Mouse (Mus musculus): Measurements from ENCODE around the gene Ankrd10. TPM values are rescaled to one million over a fixed set of nuclear protein-coding genes. Genes with fewer than 3 reads are reported as not detected.

Gene Ankrd10
- polyA plus RNA-seq, 1 experiment, result not detected

DNA sequence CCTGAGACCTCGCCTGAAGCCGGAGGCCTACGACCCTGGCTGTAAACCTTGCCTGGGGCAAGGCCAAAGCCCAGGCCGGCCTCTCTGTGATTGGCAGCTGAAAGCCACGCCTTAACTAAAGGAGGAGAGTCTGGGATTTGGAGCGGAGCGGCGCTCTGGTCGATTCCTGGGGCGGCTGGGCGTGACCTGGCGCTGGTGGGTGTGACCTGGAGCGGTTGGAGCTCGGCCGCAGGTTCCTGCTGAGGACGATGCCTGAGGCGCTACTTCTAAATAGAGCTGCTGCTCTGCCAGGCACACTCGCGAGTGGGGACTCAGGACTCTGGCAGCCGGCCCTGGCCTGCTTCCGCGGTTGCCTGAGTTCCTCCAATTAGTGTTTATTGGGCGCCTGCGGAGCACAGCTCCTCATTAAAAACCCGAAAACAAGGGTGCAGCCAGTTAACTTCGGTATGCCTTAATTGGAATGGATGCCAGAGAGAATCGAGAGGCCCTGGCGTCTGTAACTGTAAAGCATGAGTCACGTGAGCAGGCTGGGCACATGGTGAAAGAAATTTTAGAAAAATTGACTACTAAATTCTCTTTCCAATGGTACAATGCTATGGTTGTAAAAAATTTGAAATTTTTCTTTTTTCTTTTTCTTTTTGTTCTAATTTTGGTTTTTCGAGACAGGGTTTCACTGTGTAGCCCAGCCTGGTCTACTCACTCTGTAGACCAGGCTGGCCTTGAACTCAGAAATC, 934 bp upstream of the Ankrd10 start:
- Histone ChIP-seq H3K4me3 (ENCODE audit: insufficient read depth, low read depth, low read length) (peak overlapping the region; percentile 98), H3K4me1 (ENCODE audit: control insufficient read depth, insufficient read depth, low read length) (peaks cover 14% of the 10 kb centered on the region), H3K27ac (ENCODE audit: insufficient read depth, low read depth, low read length) (peak overlapping the region; percentile 71)
- 2% methylated on average over 30 of the region's 30 CpGs for WGBS
- TF ChIP-seq POLR2A (IDR thresholded peaks at IDR 0.05; ENCODE audit: insufficient read depth, low read depth, low read length) (no peak), CTCF (IDR thresholded peaks at IDR 0.05; ENCODE audit: insufficient read depth, low read depth, low read length) (no peak)

DNA sequence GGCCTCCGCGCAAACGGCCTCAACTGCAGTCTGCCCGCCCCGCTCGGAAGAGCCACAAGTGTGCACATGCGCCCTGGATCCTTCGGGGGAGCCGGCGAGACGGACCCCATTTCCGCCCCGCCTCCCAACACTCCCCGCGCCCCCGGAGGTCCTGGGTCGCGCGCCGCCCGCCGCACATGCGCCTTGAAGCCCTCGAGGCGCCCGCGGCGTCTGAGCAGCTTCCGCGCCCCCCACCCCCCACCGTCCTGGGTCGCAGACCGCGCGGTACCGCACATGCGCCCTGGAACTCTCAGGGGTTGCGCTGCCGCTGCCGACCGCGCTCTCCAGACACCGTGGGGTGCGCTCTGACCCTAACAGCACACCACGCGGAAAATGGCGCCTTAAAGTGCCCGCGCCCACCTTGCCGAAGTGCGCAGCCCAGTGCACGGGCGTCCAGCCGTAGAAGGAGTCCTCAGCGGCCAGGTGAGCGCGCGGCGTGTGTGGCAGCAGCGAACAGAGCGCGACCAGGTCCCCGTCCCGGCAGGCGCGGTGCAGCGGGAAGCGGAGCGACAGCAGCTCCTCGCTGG, 462 bp downstream of the Ankrd10 start:
- H3K27ac ChIP-seq (ENCODE audit: insufficient read depth, low read depth, low read length), result peak overlapping the region; percentile 98
- TF ChIP-seq POLR2A (IDR thresholded peaks at IDR 0.05; ENCODE audit: insufficient read depth, low read depth, low read length) (no peak; the same call in 1 of the 2 replicates), CTCF (IDR thresholded peaks at IDR 0.05; ENCODE audit: insufficient read depth, low read depth, low read length) (no peak)
- H3K4me1 ChIP-seq (ENCODE audit: control insufficient read depth, insufficient read depth, low read length), result peaks cover 14% of the 10 kb centered on the region
- peak overlapping the region; percentile 98 for H3K4me3 ChIP-seq (ENCODE audit: insufficient read depth, low read depth, low read length)
- under 1% methylated on average over 61 of the region's 70 CpGs for WGBS

DNA sequence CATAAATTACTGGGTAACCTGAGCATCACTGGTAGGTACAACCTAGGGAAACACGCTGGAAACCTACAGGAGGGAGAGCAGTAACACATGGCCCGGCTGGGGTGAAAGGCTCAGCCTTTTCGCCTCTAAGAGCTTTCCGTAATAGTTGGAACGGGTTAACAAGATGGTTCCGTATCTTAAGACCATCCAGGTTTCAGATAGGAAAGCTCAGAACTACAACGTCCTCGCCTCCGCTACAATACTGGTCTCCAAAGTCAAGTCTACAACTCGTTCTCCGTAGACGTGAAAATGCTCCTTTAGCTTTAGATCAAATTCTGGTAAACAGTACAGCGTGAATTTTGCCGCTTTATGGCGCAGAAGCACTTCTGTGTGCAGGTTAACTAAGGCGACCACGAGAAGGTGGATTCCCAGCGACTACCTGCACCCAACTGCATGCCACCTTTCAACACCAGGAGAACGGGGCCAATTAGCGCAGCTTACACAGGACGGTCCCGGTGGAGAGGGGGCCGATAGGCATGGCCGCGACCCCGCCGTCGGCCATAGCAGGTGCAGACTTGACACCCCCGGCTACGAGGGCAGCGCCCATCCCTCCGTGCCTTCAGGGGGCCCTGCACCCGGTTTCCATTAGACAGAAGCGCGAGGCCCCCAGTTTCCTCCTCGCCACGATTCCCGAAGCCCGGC, 1.1 kb downstream of the Ankrd10 start:
- Histone ChIP-seq H3K4me1 (ENCODE audit: control insufficient read depth, insufficient read depth, low read length) (peaks cover 14% of the 10 kb centered on the region), H3K27ac (ENCODE audit: insufficient read depth, low read depth, low read length) (no peak overlapping the region), H3K4me3 (ENCODE audit: insufficient read depth, low read depth, low read length) (peak overlapping the region; percentile 98)
- WGBS, result under 1% methylated on average over 39 of the region's 39 CpGs
- TF ChIP-seq CTCF (IDR thresholded peaks at IDR 0.05; ENCODE audit: insufficient read depth, low read depth, low read length) (no peak), POLR2A (IDR thresholded peaks at IDR 0.05; ENCODE audit: insufficient read depth, low read depth, low read length) (no peak)

DNA sequence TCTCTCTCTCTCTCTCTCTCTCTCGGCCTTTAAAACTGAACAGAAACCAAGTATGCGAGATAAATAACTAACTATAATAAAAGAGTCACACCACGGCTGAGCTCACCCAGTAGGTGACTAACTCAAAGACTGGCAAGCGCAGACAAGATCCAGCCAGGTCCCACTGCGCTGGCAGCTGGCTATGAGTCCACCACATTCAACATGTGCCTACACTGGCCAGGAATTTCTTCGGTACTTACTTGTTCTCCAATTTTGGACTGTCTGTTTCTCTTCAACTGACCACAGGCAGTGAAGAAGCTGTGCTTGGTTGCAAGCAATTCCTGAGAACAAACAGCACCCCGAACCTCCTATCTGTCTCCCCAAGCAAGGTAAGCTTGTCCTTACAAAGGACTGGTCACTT, 2.1 kb downstream of the Ankrd10 start:
- no peak overlapping the region for H3K4me3 ChIP-seq (ENCODE audit: insufficient read depth, low read depth, low read length)
- TF ChIP-seq CTCF (IDR thresholded peaks at IDR 0.05; ENCODE audit: insufficient read depth, low read depth, low read length) (no peak), POLR2A (IDR thresholded peaks at IDR 0.05; ENCODE audit: insufficient read depth, low read depth, low read length) (no peak)
- peaks cover 14% of the 10 kb centered on the region for H3K4me1 ChIP-seq (ENCODE audit: control insufficient read depth, insufficient read depth, low read length)
- H3K27ac ChIP-seq (ENCODE audit: insufficient read depth, low read depth, low read length), result no peak overlapping the region
- WGBS, result 30% methylated on average over 7 of the region's 7 CpGs

DNA sequence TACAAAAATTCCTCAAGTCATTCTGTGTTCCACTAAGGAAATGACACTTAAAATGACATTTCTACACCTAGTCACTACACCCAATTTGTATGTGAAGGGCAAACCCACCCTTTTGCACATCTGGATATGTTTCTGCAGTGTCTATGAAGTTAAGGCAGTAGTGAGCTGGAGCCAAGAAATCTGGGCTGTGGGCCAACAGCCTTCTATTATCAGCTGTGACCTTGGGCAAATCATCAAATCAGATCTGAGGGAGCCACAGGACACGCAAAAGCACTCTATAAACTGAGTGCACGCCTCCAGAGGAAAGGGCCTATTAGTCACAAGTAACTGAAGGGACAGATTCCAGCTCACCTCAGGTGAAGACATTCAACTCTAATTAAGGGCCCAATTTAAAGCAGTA, 3.2 kb downstream of the Ankrd10 start:
- Histone ChIP-seq H3K4me1 (ENCODE audit: control insufficient read depth, insufficient read depth, low read length) (peaks cover 14% of the 10 kb centered on the region), H3K4me3 (ENCODE audit: insufficient read depth, low read depth, low read length) (no peak overlapping the region), H3K27ac (ENCODE audit: insufficient read depth, low read depth, low read length) (no peak overlapping the region)
- 17% methylated on average over 2 of the region's 2 CpGs for WGBS
- no peak for TF ChIP-seq CTCF (IDR thresholded peaks at IDR 0.05; ENCODE audit: insufficient read depth, low read depth, low read length)
- no peak for TF ChIP-seq POLR2A (IDR thresholded peaks at IDR 0.05; ENCODE audit: insufficient read depth, low read depth, low read length)

DNA sequence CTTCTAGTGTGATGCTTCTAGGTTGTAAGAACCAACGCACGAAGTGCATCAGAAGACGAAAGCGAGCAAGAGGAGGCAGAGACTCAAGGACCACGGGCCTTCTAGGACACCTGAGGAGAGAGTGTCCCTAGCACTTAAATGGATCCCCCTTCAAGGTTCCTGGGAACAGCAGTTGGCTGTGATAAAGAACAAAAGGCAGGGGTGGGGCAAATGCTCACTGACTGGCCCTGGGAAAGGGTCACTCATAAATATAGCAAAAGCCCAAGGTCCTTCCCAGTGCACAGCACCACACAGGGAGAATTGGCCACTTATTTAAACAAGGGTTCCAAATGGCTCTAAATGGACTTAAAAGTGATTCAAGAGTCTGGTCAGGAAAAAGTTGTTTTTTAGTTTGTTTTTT, 6.4 kb downstream of the Ankrd10 start:
- TF ChIP-seq CTCF (IDR thresholded peaks at IDR 0.05; ENCODE audit: insufficient read depth, low read depth, low read length) (no peak), POLR2A (IDR thresholded peaks at IDR 0.05; ENCODE audit: insufficient read depth, low read depth, low read length) (no peak)
- 81% methylated on average over 5 of the region's 5 CpGs for WGBS
- no peak overlapping the region for H3K27ac ChIP-seq (ENCODE audit: insufficient read depth, low read depth, low read length)
- no peak overlapping the region for H3K4me3 ChIP-seq (ENCODE audit: insufficient read depth, low read depth, low read length)
- H3K4me1 ChIP-seq (ENCODE audit: control insufficient read depth, insufficient read depth, low read length), result peaks cover 11% of the 10 kb centered on the region

DNA sequence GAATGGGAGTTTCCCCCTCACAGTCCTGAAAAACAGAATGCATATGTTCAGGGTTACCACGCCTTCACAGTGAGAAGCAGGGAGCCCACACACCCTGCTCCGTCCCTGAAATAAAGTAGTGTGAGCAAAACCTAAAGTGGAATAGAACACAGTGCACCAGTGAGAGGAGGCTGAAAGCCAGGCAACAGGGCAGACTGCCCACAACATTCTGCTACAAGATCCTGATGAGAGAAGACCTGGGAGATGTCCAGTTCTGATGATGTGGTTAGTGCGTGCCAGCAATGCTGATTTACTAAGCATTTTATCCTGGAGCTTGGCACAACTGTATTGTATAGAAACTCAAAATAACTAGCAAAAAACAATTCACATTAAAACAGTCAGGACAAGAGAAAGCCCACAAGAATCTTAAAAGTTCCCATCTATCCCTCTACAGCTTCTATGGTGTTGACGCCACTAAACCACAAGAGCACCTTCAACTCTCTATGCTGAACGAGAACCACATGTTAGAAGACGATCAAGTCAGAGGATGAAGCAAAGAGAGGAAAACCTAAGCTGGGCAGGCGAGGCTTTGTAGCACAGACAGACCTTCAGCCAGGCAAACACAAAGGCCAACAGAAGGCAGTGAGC, 6.9 kb downstream of the Ankrd10 start:
- TF ChIP-seq CTCF (IDR thresholded peaks at IDR 0.05; ENCODE audit: insufficient read depth, low read depth, low read length) (no peak), POLR2A (IDR thresholded peaks at IDR 0.05; ENCODE audit: insufficient read depth, low read depth, low read length) (no peak)
- Histone ChIP-seq H3K27ac (ENCODE audit: insufficient read depth, low read depth, low read length) (no peak overlapping the region), H3K4me1 (ENCODE audit: control insufficient read depth, insufficient read depth, low read length) (peaks cover 9% of the 10 kb centered on the region), H3K4me3 (ENCODE audit: insufficient read depth, low read depth, low read length) (no peak overlapping the region)
- 47% methylated on average over 7 of the region's 7 CpGs for WGBS

DNA sequence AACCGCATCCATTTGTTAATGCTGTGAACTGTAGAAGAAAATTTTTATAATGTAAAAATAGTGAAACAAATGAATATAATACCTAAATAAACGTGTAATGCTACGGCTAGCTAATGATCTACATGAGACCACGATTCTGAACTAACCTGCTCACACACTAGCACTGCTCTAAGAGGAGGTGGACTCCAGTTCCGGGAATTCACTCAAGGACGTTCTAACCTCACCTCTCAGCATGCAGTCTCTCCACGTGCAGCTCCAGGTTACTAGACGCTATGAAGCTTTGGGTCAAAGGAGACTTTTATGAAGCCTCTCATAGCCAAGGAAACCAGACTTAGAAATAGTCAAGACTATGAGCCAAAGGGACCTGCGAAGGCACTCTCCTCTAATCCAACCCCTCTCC, 7.8 kb downstream of the Ankrd10 start:
- no peak for TF ChIP-seq POLR2A (IDR thresholded peaks at IDR 0.05; ENCODE audit: insufficient read depth, low read depth, low read length)
- no peak for TF ChIP-seq CTCF (IDR thresholded peaks at IDR 0.05; ENCODE audit: insufficient read depth, low read depth, low read length)
- H3K4me1 ChIP-seq (ENCODE audit: control insufficient read depth, insufficient read depth, low read length), result peaks cover 6% of the 10 kb centered on the region
- no peak overlapping the region for H3K27ac ChIP-seq (ENCODE audit: insufficient read depth, low read depth, low read length)
- 80% methylated on average over 9 of the region's 9 CpGs for WGBS
- H3K4me3 ChIP-seq (ENCODE audit: insufficient read depth, low read depth, low read length), result no peak overlapping the region

DNA sequence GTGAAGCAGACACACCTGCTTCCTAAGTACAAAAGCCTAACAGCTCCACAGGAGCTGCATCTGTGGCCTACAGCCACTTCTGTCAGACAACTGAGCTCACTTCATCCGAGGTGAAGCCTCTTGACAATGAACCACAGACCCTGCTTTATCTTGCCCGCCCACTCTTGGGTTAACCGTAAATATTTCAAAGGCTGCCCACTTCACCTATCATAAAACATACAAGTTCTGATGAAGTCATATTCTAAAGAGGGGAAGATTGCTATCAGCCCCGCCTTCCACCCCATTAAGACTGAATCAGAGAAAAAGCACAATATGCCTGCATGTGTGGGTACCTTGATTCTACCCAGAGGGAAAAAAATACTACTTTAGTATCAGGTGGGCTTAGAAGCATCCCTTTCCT, 10.5 kb downstream of the Ankrd10 start:
- Histone ChIP-seq H3K4me1 (ENCODE audit: control insufficient read depth, insufficient read depth, low read length) (peaks cover 5% of the 10 kb centered on the region), H3K27ac (ENCODE audit: insufficient read depth, low read depth, low read length) (no peak overlapping the region), H3K4me3 (ENCODE audit: insufficient read depth, low read depth, low read length) (no peak overlapping the region)
- TF ChIP-seq POLR2A (IDR thresholded peaks at IDR 0.05; ENCODE audit: insufficient read depth, low read depth, low read length) (no peak), CTCF (IDR thresholded peaks at IDR 0.05; ENCODE audit: insufficient read depth, low read depth, low read length) (no peak)
- 79% methylated on average over 4 of the region's 4 CpGs for WGBS

Data from olfactory bulb, adult 2 months (tissue).